Mouse (Mus musculus) megakaryocyte, embryonic 14.5 days (primary cell): Measurements from ENCODE around the gene Gm49395. TPM values are rescaled to one million over a fixed set of nuclear protein-coding genes. Genes with fewer than 3 reads are reported as not detected.
A peak's percentile ranks its signal among the peaks of the same experiment; 100 is the strongest.

Source experiments
- H3K27me3 ChIP-seq: replicated peaks from 2 replicates; pipeline ENCODE3; 2012; ENCODE audit warnings: inconsistent platforms
- H3K36me3 ChIP-seq: replicated peaks from 2 replicates; pipeline ENCODE3; 2012; ENCODE audit warnings: low read length, inconsistent platforms, mixed read lengths
- H3K4me1 ChIP-seq: 2 replicates; pipeline ENCODE4 v1.6.1; 2012; ENCODE audit warnings: inconsistent platforms
- H3K4me3 ChIP-seq: replicated peaks from 2 replicates; pipeline ENCODE3; 2012; ENCODE audit warnings: moderate library complexity, mild to moderate bottlenecking, inconsistent platforms
- H3K9me3 ChIP-seq: 2 replicates; pipeline ENCODE4 v1.6.1; 2012; ENCODE audit warnings: inconsistent platforms
- FLI1 ChIP-seq: IDR thresholded peaks from 2 replicates; pipeline ENCODE4 v1.6.1; 2012; ENCODE audit warnings: low read length, inconsistent platforms, mixed read lengths
- GATA1 ChIP-seq: IDR thresholded peaks from 3 replicates; pipeline ENCODE4 v1.6.1; 2012; ENCODE audit warnings: mixed read lengths, low read length, inconsistent platforms, borderline replicate concordance
- polyA plus RNA-seq: library from polyadenylated mRNA; stranded (reverse); fragments of >175 nt; gene quantifications from 2 replicates; pipeline ENCODE4 v1.2.3, GENCODE M21; 2012; ENCODE audit warnings: low replicate concordance; ENCODE audit not compliant: insufficient read depth

The Gm49395 gene
- polyA plus RNA-seq = 7.0 TPM in 1 of 2 replicates, not detected in the other

DNA sequence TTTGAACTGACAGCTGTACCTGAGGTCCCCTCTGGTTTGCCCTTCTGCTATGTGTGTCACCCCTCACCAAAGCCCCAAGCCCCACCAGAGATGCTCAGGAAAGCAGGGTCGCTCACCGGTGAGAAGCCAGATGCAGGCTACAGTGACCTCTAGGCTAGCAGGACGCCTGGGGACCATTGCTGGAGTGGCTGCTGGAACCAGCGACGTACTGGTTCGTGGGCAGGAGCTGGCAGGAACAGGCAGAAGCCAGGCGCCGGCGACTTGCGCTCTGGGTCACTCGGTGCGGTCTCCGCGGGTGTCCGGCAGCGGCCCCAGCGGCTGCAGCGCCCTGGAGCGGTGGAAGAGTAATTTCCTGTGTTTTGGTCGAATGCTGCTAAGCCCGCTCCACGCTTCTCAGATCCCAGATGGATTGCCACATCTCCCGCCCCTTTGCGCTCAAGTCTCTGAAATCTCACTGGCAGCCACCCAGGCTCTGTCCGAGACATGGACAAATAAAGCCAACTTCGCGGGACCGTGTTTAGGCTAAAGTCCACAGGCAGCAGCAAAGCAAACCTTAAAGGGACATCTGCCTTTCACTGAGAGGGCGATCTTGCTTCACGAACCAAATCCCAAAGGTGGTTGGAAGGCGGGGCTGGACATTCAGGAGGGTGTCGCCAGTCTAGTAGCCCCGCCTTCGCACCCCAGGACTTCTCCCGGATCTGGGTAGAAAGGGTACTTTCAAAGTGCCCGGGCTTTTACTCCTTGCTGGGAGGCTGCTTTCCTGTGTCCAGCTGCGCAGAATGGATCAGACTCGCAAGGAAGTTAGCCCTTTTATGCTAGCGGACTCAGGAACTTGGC is at the start of gene Gm49395, which contains the start of gene Itga1:
Gene Gm49395 (minus strand): TSS at position 567 of the 837 bp plus-strand sequence.
Gene Itga1 (minus strand): TSS at position 610 of the 837 bp plus-strand sequence.
- peaks cover 31% of the 10 kb centered on the region for H3K27me3 ChIP-seq
- TF ChIP-seq GATA1 (no peak), FLI1 (no peak)

GRCm38 (mm10) chr13:115150602-115151001 is 48.9 kb upstream of the Gm49395 start:
- Histone ChIP-seq H3K9me3 (no peaks in the 10 kb centered on the region), H3K4me1 (no peaks in the 10 kb centered on the region), H3K36me3 (no peaks in the 10 kb centered on the region), H3K4me3 (no peak overlapping the region), H3K27me3 (no peaks in the 10 kb centered on the region)
- TF ChIP-seq FLI1 (no peak), GATA1 (no peak)

More for the DNA sequence above, at the start of gene Gm49395, which contains the start of gene Itga1:
- H3K9me3 ChIP-seq = peaks cover 10% of the 10 kb centered on the region
- peaks cover 14% of the 10 kb centered on the region for H3K4me1 ChIP-seq
- no peaks in the 10 kb centered on the region for H3K36me3 ChIP-seq
- H3K4me3 ChIP-seq = peak within 1 kb of the TSS; percentile 93

- TF ChIP-seq GATA1 (no peak), FLI1 (no peak)
- no peaks in the 10 kb centered on the region for H3K27me3 ChIP-seq
- H3K9me3 ChIP-seq = no peaks in the 10 kb centered on the region
- no peaks in the 10 kb centered on the region for H3K36me3 ChIP-seq
- no peak overlapping the region for H3K4me3 ChIP-seq
- no peaks in the 10 kb centered on the region for H3K4me1 ChIP-seq
Observed at GRCm38 (mm10) chr13:115149849-115150248, 48.1 kb upstream of the Gm49395 start.

- H3K36me3 ChIP-seq = no peaks in the 10 kb centered on the region
- H3K4me1 ChIP-seq = no peaks in the 10 kb centered on the region
- H3K27me3 ChIP-seq = no peaks in the 10 kb centered on the region
- H3K4me3 ChIP-seq = no peak overlapping the region
- H3K9me3 ChIP-seq = no peaks in the 10 kb centered on the region
- TF ChIP-seq GATA1 = no peak
- no peak for TF ChIP-seq FLI1
Observed at GRCm38 (mm10) chr13:115143575-115143974, 41.9 kb upstream of the Gm49395 start.

- TF ChIP-seq FLI1 (no peak), GATA1 (no peak)
- Histone ChIP-seq H3K36me3 (no peaks in the 10 kb centered on the region), H3K4me1 (no peaks in the 10 kb centered on the region), H3K9me3 (no peaks in the 10 kb centered on the region), H3K4me3 (no peak overlapping the region), H3K27me3 (no peaks in the 10 kb centered on the region)
Observed at GRCm38 (mm10) chr13:115142066-115142465, 40.3 kb upstream of the Gm49395 start.

DNA sequence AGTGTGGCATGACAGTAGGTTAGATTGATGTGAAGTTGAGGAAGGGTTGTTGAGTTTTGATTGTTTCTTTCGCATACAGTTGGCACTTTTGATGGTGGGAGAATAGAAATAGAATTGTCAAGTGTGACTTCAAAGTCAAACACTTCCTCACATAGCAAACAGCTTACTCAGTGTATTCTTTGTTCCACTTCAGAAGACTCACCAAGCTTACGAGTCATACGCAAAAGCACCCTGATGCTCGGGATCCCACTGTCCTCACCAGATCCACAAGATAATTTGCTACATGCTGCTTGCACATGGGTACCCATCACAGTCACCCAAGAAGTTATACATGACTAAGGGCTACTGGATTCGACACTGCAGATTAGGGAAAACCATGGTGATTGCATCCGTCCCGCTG is 36.8 kb upstream of the Gm49395 start:
- Histone ChIP-seq H3K27me3 (no peaks in the 10 kb centered on the region), H3K4me3 (no peak overlapping the region), H3K9me3 (no peaks in the 10 kb centered on the region), H3K36me3 (no peaks in the 10 kb centered on the region), H3K4me1 (no peaks in the 10 kb centered on the region)
- TF ChIP-seq GATA1 = no peak
- no peak for TF ChIP-seq FLI1

- H3K4me1 ChIP-seq = peaks cover under 1% of the 10 kb centered on the region; the same call in 1 of the 2 replicates
- no peaks in the 10 kb centered on the region for H3K27me3 ChIP-seq
- no peak for TF ChIP-seq GATA1
- no peak for TF ChIP-seq FLI1
- no peak overlapping the region for H3K4me3 ChIP-seq
- no peaks in the 10 kb centered on the region for H3K9me3 ChIP-seq
- no peaks in the 10 kb centered on the region for H3K36me3 ChIP-seq
Observed at GRCm38 (mm10) chr13:115136761-115137160, 35.0 kb upstream of the Gm49395 start.

GRCm38 (mm10) chr13:115132435-115132834 is 30.7 kb upstream of the Gm49395 start:
- peaks cover 21% of the 10 kb centered on the region for H3K4me1 ChIP-seq
- no peak overlapping the region for H3K4me3 ChIP-seq
- H3K9me3 ChIP-seq = no peaks in the 10 kb centered on the region
- TF ChIP-seq FLI1 (no peak), GATA1 (no peak)
- no peaks in the 10 kb centered on the region for H3K27me3 ChIP-seq
- H3K36me3 ChIP-seq = no peaks in the 10 kb centered on the region

DNA sequence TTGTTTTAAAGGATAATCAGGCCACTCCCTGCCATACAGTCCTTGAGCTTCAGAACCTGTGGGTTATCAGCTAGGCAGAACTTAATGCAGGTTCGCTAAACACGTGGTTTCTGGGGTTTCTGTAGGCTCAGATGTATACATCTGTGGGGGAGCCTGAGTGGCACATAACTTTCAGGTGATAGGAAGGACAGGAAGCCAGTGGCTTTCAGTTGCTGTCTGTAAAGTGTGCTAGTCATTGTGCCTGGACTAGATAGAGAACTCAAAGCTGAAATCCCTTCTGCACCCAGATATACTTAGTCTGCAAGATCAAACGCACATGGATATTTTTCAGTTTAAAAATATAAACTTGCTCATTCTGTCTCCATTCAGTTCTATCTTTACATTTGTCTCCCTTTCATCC is 29.7 kb upstream of the Gm49395 start:
- no peaks in the 10 kb centered on the region for H3K27me3 ChIP-seq
- no peaks in the 10 kb centered on the region for H3K36me3 ChIP-seq
- no peak overlapping the region for H3K4me3 ChIP-seq
- TF ChIP-seq GATA1 (no peak), FLI1 (no peak)
- peaks cover 25% of the 10 kb centered on the region for H3K4me1 ChIP-seq
- no peaks in the 10 kb centered on the region for H3K9me3 ChIP-seq

DNA sequence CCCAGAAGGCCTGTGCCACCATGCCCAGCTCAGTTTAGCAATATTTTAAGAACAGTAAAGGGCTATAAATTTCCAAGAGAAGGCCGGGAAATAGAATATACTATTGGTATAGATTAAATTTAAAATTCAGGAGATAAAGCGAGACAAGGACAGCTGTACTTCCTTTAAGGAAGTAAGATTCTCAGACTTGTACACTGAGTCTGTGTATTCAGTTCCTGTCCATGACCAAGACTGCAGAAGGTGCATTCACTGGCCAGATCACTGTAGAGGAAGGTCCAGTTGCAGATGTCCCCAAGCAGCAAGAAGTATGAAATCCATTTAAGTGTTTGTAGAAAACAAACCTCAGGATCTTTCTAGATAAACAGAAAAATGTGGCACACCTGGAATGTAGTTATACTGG is 28.3 kb upstream of the Gm49395 start:
- Histone ChIP-seq H3K4me1 (peaks cover 27% of the 10 kb centered on the region), H3K27me3 (no peaks in the 10 kb centered on the region), H3K9me3 (no peaks in the 10 kb centered on the region), H3K36me3 (no peaks in the 10 kb centered on the region), H3K4me3 (no peak overlapping the region)
- no peak for TF ChIP-seq FLI1
- no peak for TF ChIP-seq GATA1
